Mouse (Mus musculus): ENCODE data around the gene Rita1. TPM values are rescaled to one million over a fixed set of nuclear protein-coding genes. Genes with fewer than 3 reads are reported as not detected.

Rita1 gene
- polyA plus RNA-seq, 1 experiment from 2014 or later, result 16.9 TPM

DNA sequence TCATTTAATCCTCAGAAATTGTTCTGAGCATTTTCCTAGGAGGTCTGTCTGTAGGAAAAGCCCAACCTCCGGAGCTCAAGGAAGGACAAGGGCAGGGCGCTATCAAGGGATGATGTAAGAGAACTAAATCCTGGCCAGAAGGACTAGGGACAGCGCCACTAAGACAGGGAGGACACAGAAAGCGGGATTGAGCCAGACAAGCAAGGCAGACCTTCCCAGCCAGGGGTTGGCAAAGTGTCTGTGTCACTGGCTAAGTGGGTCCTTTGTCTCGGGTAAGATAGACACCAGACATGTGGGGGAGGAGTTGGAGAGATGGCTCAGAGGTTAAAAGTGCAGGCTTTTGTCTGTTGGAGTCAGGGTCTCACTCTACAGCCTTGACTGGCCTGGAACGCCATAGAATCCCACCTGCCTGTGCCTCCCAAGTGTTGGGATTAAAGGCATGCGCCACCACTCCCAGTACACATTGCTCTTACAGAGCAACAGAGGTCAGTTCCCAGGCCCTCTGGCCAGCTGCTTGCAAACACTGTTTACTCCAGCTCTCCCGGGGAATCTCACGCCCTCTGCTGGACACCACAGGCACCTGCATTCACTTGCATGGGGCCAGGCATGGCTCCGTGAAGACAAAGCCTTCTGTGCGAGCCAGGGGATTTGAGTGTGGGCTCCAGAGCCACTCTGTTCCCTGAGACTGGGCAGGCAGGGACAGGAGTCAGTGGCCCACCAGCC is 11.3 kb downstream of the Rita1 start:
- no peak; the same call in 1 of the 2 replicates for ATAC-seq (ENCODE audit: insufficient number of reproducible peaks, insufficient read depth, low FRiP score, low TSS enrichment, low read depth)
- no peaks in the 10 kb centered on the region for H3K27me3 ChIP-seq
- no peak overlapping the region for H3K9ac ChIP-seq (replicated peaks)
- no peak overlapping the region for H3K4me3 ChIP-seq (replicated peaks)
- no peaks in the 10 kb centered on the region for H3K36me3 ChIP-seq
- 64% methylated on average over 11 of the region's 11 CpGs for WGBS
- H3K27ac ChIP-seq, result no peak overlapping the region
- no peaks in the 10 kb centered on the region for H3K9me3 ChIP-seq
- no peak overlapping the region for H3K4me2 ChIP-seq
- 0 out of 2 replicates have a peak, but pooled peaks cover 5% of the 10 kb centered on the region for H3K4me1 ChIP-seq (replicated peaks)

DNA sequence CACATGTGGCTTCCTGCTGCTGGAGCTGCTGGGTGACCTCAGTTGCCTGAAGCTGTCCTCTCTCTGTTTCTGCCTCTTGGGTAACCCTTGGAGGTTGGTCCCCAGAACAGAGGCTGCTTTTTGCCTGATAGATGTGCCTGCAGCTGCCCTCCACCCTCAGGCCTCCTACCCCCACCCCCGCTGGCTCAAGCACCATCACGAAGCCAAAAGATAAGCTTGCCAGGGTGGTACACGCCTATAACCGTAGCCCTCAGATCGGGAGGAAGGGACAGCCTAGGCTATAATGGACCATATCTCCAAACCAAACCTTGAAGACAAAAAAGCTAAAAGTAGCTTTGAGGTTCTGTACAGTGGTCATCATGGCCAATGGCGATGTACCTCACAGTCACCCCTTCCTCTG is 12.8 kb downstream of the Rita1 start:
- no peak overlapping the region for H3K4me3 ChIP-seq (replicated peaks)
- no peaks in the 10 kb centered on the region for H3K36me3 ChIP-seq
- no peak overlapping the region for H3K4me2 ChIP-seq
- no peak overlapping the region for H3K27ac ChIP-seq
- no peaks in the 10 kb centered on the region for H3K27me3 ChIP-seq
- 90% methylated on average over 6 of the region's 6 CpGs for WGBS
- no peak overlapping the region for H3K9ac ChIP-seq (replicated peaks)
- H3K4me1 ChIP-seq (replicated peaks), result no peaks in the 10 kb centered on the region
- no peak for ATAC-seq (ENCODE audit: insufficient number of reproducible peaks, insufficient read depth, low FRiP score, low TSS enrichment, low read depth)
- H3K9me3 ChIP-seq, result no peaks in the 10 kb centered on the region

DNA sequence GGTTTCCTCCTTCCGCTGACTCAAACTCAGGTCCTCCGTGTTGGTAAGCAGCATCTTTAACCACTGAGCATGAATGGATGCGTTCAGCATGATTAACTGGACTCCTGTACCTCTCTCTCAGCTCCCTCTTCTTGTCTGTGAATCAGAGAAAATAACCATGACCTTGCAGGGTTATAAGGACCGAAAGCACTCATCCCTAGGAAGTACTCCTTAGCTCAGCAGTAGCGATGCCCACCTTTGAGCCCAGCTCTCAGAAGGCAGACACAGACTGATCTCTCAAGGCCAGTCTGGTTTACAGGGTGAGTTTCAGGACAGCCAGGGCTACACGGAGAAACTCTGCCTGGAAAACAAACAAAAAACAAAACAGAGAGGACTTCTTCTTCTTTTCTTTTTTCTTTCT is 17.9 kb downstream of the Rita1 start:
- no peak for ATAC-seq (ENCODE audit: insufficient number of reproducible peaks, insufficient read depth, low FRiP score, low TSS enrichment, low read depth)
- no peaks in the 10 kb centered on the region for H3K9me3 ChIP-seq
- WGBS, result 87% methylated on average over 6 of the region's 6 CpGs
- H3K27me3 ChIP-seq, result no peaks in the 10 kb centered on the region
- H3K36me3 ChIP-seq, result no peaks in the 10 kb centered on the region
- H3K9ac ChIP-seq (replicated peaks), result no peak overlapping the region
- no peak overlapping the region for H3K27ac ChIP-seq
- no peaks in the 10 kb centered on the region for H3K4me1 ChIP-seq (replicated peaks)
- no peak overlapping the region for H3K4me3 ChIP-seq (replicated peaks)
- H3K4me2 ChIP-seq, result no peak overlapping the region

DNA sequence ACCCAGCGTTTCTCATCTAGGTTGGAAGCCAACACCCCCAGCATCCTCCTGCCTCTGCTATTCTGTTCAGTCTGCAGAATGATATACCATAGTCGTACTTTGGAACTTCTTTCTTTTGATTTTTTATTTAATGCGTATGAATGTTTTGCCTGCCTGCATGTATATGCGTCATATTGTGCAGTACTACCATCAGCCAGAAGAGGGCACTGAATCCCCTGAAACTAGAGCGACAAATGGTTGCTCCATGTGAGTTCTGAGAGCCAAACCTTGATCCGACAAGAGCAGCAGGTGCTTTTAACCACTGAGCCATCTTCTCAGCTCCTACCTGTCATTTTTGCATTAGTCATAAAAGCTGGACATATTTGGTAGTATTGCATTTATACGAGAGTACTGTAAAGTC is 20.2 kb downstream of the Rita1 start:
- no peak overlapping the region for H3K4me3 ChIP-seq (replicated peaks)
- H3K27me3 ChIP-seq, result no peaks in the 10 kb centered on the region
- peaks cover 14% of the 10 kb centered on the region for H3K4me1 ChIP-seq (replicated peaks)
- H3K4me2 ChIP-seq, result no peak overlapping the region
- 68% methylated on average over 7 of the region's 7 CpGs for WGBS
- H3K9ac ChIP-seq (replicated peaks), result no peak overlapping the region
- no peaks in the 10 kb centered on the region for H3K36me3 ChIP-seq
- H3K27ac ChIP-seq, result no peak overlapping the region
- ATAC-seq (ENCODE audit: insufficient number of reproducible peaks, insufficient read depth, low FRiP score, low TSS enrichment, low read depth), result no peak
- no peaks in the 10 kb centered on the region for H3K9me3 ChIP-seq

DNA sequence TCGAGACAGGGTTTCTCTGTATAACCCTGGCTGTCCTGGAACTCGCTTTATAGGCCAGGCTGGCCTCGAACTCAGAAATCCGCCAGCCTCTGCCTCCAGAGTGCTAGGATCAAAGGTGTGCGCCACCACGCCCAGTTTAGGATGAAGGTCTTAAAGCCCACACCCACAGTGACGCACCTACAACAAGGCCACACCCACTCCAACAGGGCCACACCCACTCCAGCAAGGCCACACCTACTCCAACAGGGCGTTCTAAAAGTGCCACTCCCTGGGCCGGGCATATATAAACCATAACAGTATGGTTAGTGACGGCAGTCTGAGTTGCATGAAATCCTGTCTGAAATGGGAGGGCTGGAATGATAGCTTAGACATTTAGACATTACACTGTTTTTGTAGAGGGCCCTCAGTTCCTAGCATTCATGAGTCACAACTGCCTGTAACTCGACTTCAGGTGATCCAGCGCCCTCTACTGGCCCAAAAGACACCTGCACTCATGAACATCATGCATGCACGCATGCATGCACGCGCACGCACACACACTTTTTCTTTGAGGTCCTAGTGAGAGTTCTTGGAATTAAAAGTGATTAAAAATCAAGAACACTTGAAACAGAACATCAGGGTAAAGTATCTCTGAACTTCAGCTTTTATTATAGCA is 21.9 kb downstream of the Rita1 start:
- Histone ChIP-seq H3K27me3 (no peaks in the 10 kb centered on the region), H3K4me2 (no peak overlapping the region), H3K36me3 (no peaks in the 10 kb centered on the region), H3K27ac (no peak overlapping the region), H3K4me1 (replicated peaks) (peaks cover 24% of the 10 kb centered on the region), H3K4me3 (replicated peaks) (no peak overlapping the region), H3K9ac (replicated peaks) (no peak overlapping the region), H3K9me3 (no peaks in the 10 kb centered on the region)
- no peak for ATAC-seq (ENCODE audit: insufficient number of reproducible peaks, insufficient read depth, low FRiP score, low TSS enrichment, low read depth)
- WGBS, result 72% methylated on average over 16 of the region's 16 CpGs

DNA sequence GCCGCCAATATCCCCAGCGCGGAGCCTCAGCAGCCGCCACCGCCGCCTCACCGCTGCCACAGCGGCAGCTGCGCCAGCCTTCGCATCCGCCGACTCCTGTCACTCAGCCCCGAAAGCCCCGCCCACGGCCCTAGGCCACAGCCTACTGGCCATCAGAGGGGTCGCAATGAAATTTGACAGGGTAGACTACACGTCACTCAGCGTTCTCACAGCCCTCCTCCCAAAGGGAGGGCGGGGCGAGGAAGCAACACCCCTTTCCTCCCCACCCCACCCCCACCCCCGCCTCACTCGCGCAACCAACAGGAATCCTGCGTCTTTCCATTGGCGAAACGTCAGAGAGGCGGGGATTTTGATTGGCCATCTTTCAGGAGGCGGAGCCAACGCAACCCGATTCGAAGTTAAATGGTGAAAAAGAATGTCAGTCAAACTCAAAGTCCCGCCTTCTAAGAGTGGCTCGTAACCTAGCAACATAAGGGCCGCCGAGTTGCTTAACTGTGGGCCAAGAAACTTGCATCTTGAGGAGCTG is 23.8 kb downstream of the Rita1 start, which contains the start of the genes Tpcn1 and Iqcd:
Gene Tpcn1 (minus strand): TSS at position 105 of the 526 bp plus-strand sequence.
Gene Iqcd (plus strand): TSS at position 448 of the 526 bp plus-strand sequence.
- Histone ChIP-seq H3K4me2 (peak within 1 kb of the TSS; percentile 94), H3K9me3 (no peaks in the 10 kb centered on the region), H3K27ac (peak within 1 kb of the TSS; percentile 59; the same call in 1 of the 2 replicates), H3K27me3 (no peaks in the 10 kb centered on the region), H3K4me1 (replicated peaks) (peaks cover 29% of the 10 kb centered on the region), H3K36me3 (peaks cover 16% of the 10 kb centered on the region), H3K9ac (replicated peaks) (peak within 1 kb of the TSS; percentile 81), H3K4me3 (replicated peaks) (peak within 1 kb of the TSS; percentile 72)
- WGBS, result under 1% methylated on average over 35 of the region's 35 CpGs
- peak; percentile 96 for ATAC-seq (ENCODE audit: insufficient number of reproducible peaks, insufficient read depth, low FRiP score, low TSS enrichment, low read depth)

DNA sequence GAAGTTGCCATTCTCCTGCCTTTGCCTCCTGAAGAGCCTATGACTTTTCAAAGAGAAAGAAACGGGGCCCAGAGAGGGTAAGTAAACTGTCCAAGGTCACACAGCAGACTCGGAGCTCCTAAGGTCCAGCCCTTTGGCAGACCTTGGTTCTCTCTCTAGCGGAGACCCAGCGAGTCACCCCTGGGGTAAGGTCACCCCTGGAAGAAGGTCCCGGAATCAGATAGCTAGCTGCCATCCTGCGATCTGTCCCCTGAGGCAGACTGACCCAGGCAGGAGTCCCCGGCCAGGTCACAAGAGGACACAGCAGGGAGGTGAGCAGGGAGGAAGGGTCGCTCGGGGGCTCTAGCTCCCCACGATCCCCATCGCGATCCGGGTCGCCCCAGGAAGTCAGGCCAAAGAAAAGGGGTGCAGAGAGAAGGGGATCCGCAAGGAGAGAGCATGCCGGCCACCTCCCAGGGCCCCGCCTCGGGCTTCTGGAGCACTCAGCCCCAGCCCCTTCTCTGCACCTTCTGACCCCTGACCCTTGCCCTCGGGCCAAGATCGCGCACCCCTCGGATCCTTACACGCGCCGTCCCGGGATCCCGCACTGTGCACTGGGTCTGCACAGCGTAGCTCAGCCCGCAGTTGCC is 24.3 kb downstream of the Rita1 start:
- H3K36me3 ChIP-seq, result peaks cover 22% of the 10 kb centered on the region
- no peaks in the 10 kb centered on the region for H3K9me3 ChIP-seq
- no peak for ATAC-seq (ENCODE audit: insufficient number of reproducible peaks, insufficient read depth, low FRiP score, low TSS enrichment, low read depth)
- peak overlapping the region; percentile 81 for H3K9ac ChIP-seq (replicated peaks)
- peak overlapping the region; percentile 72 for H3K4me3 ChIP-seq (replicated peaks)
- under 1% methylated on average over 29 of the region's 29 CpGs for WGBS
- no peaks in the 10 kb centered on the region for H3K27me3 ChIP-seq
- peak overlapping the region; percentile 94 for H3K4me2 ChIP-seq
- peaks cover 29% of the 10 kb centered on the region for H3K4me1 ChIP-seq (replicated peaks)
- H3K27ac ChIP-seq, result peak overlapping the region; percentile 59; the same call in 1 of the 2 replicates

DNA sequence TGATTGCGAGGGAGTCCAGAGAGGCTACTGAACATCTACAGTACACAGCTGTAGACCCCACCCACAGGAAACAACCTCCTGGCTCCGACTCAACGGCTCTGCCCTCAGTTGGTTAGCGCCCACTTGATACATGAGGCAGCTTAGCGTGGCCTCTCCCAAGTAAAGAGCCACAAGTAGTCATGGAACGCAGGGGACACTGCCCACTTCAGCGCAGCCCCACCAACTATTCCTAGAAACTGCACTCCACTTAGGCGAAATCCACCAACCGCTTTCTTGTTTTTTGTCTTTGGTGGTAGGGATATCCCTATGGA is 24.8 kb downstream of the Rita1 start:
- no peaks in the 10 kb centered on the region for H3K27me3 ChIP-seq
- peak overlapping the region; percentile 72 for H3K4me3 ChIP-seq (replicated peaks)
- no peaks in the 10 kb centered on the region for H3K9me3 ChIP-seq
- peaks cover 27% of the 10 kb centered on the region for H3K36me3 ChIP-seq
- H3K27ac ChIP-seq, result no peak overlapping the region
- WGBS, result 31% methylated on average over 9 of the region's 9 CpGs
- peak overlapping the region; percentile 94 for H3K4me2 ChIP-seq
- ATAC-seq (ENCODE audit: insufficient number of reproducible peaks, insufficient read depth, low FRiP score, low TSS enrichment, low read depth), result no peak
- peaks cover 29% of the 10 kb centered on the region for H3K4me1 ChIP-seq (replicated peaks)
- peak overlapping the region; percentile 81; the same call in 1 of the 2 replicates for H3K9ac ChIP-seq (replicated peaks)

DNA sequence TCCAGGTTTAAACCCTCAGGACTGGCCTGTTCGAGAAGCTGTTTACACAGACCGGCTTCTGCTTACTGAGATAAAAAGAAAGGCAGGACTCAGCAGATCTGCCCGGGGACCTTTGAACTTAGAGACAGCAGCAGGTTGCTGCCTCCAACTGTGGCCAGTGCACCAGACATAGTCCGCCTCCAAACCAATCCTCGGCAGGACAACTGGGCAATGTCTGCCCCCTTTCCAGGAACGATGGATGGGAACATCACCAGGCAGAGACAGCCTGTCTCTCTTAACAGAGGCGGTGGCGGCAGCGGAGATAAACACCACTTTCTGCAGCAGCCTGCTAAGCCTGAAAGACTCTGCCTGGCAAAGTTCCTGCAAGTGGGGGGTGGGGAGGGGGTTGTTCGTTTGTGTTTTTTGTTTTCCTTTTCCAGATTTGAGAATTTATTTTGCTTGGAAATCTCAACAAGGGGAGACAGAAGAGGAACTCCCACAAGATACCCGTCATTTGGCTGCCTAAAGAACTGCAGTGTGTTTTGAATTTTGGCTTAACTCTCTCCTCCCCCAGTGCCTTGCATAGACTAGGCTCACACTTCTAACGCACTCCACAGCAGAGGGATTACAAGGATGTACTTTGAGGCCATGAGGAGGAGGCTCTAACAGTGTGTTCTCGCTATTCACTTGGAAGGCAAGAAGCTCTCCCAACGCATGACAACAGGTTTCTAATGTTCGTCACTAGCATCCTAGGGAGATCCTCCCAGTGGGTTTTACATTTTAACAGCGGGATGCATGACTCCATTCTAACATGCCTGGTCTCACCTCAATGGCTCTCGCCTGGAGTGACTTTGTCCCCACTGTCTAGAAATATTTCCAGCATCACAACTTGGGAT is 25.4 kb downstream of the Rita1 start:
- no peak for ATAC-seq (ENCODE audit: insufficient number of reproducible peaks, insufficient read depth, low FRiP score, low TSS enrichment, low read depth)
- Histone ChIP-seq H3K9ac (replicated peaks) (no peak overlapping the region), H3K4me3 (replicated peaks) (peak overlapping the region; percentile 72), H3K9me3 (no peaks in the 10 kb centered on the region), H3K27me3 (no peaks in the 10 kb centered on the region), H3K4me2 (peak overlapping the region; percentile 94), H3K4me1 (replicated peaks) (peaks cover 29% of the 10 kb centered on the region), H3K27ac (peak overlapping the region; percentile 20; the same call in 1 of the 2 replicates), H3K36me3 (peaks cover 33% of the 10 kb centered on the region)
- 16% methylated on average over 17 of the region's 17 CpGs for WGBS

DNA sequence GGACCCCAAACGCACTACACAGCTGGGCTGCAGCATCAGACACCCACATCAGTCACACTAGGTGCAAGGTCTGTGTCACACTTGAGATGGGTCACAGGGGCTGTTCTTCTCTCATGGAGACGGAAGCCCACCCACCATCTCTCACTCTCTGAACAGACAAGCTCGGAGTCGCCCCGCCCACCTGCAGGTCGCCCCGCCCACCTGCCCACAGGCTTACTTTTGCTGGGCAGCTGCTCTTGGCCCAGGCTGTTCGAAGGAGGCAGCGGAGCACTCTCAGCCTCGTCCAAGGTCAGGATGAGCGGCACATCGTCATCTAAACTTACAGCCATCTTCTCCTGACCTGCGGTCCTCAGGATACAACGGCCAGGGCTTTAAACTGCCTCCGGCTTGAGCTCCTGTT is 27.4 kb downstream of the Rita1 start:
- no peaks in the 10 kb centered on the region for H3K27me3 ChIP-seq
- H3K9ac ChIP-seq (replicated peaks), result no peak overlapping the region
- H3K4me2 ChIP-seq, result no peak overlapping the region
- no peak overlapping the region for H3K27ac ChIP-seq
- H3K4me3 ChIP-seq (replicated peaks), result no peak overlapping the region
- 40% methylated on average over 15 of the region's 15 CpGs for WGBS
- no peaks in the 10 kb centered on the region for H3K9me3 ChIP-seq
- peaks cover 45% of the 10 kb centered on the region for H3K4me1 ChIP-seq (replicated peaks)
- ATAC-seq (ENCODE audit: insufficient number of reproducible peaks, insufficient read depth, low FRiP score, low TSS enrichment, low read depth), result no peak
- H3K36me3 ChIP-seq, result peaks cover 41% of the 10 kb centered on the region

All from limb, embryonic 12.5 days (tissue).